Mouse (Mus musculus) E14TG2a.4 (cell line): ENCODE data around the gene Vsig10.

ENCODE experiments used
- CTCF ChIP-seq: conservative IDR thresholded peaks from 2 replicates; pipeline ENCODE4 v1.5.1; 2014; ENCODE audit warnings: low read length
- NANOG ChIP-seq: IDR thresholded peaks from 2 replicates; pipeline ENCODE4 v1.6.1; 2014; ENCODE audit warnings: borderline replicate concordance, low read length, mixed read lengths
- POU5F1 ChIP-seq: IDR thresholded peaks from 2 replicates; pipeline ENCODE4 v1.6.1; 2014; ENCODE audit warnings: low read length, borderline replicate concordance

GRCm38 (mm10) chr5:117326408-117326807 lies 7.5 kb downstream of the Vsig10 start:
- TF ChIP-seq CTCF (no peak), POU5F1 (no peak), NANOG (no peak)
